Mouse (Mus musculus): ENCODE results near the gene Col4a5. TPM values are rescaled to one million over a fixed set of nuclear protein-coding genes. Genes with fewer than 3 reads are reported as not detected.

Gene Col4a5
- total and polyA plus RNA-seq, 3 experiments, result not detected

- no peaks in the 10 kb centered on the region for H3K79me2 ChIP-seq (replicated peaks; ENCODE audit: control insufficient read depth, extremely low read depth, insufficient read depth, poor library complexity, severe bottlenecking)
- dilution Hi-C loops (cut with MboI; ENCODE audit: extremely low pct_ligation_motif_present, extremely low pct_unique_long_range_greater_than_20kb, low sequenced_read_pairs), result no loop called here
- H3K4me1 ChIP-seq (ENCODE audit: control insufficient read depth in 1 of 2, insufficient read depth in 2 of 2), result no peaks in the 10 kb centered on the region
- no peak overlapping the region for H3K4me2 ChIP-seq (ENCODE audit: insufficient read depth, low read depth, poor library complexity, severe bottlenecking)
- in situ Hi-C loops (cut with MboI; ENCODE audit: low pct_ligation_motif_present, low pct_unique_long_range_greater_than_20kb, low sequenced_read_pairs), result no loop called here
- TF ChIP-seq MYC (IDR thresholded peaks at IDR 0.05; ENCODE audit: low read depth, low read length) (no peak), UBTF (IDR thresholded peaks at IDR 0.05; ENCODE audit: low read depth, low read length) (no peak), IRF4 (IDR thresholded peaks at IDR 0.05; ENCODE audit: low read depth, low read length) (no peak), TCF12 (IDR thresholded peaks at IDR 0.05; ENCODE audit: low read depth, low read length) (no peak), ELF1 (IDR thresholded peaks at IDR 0.05; ENCODE audit: low read depth, low read length) (no peak), TBP (conservative IDR thresholded peaks at IDR 0.05; ENCODE audit: low read depth, low read length) (no peak), MAFK (IDR thresholded peaks at IDR 0.05; ENCODE audit: insufficient replicate concordance, low read length) (no peak), MAX (IDR thresholded peaks at IDR 0.05; ENCODE audit: low read length) (no peak), HCFC1 (IDR thresholded peaks at IDR 0.05; ENCODE audit: low read depth, low read length) (no peak)
- H3K27me3 ChIP-seq (replicated peaks), result no peaks in the 10 kb centered on the region
- no peak overlapping the region for H3K4me3 ChIP-seq (replicated peaks in 1 of 3; ENCODE audit: low read depth in 2 of 3, low read length in 2 of 3, poor library complexity in 1 of 3)
- H3K36me3 ChIP-seq (replicated peaks in 1 of 2; ENCODE audit: control insufficient read depth in 1 of 2, insufficient read depth in 1 of 2, low read length in 1 of 2), result no peaks in the 10 kb centered on the region
- H3K9ac ChIP-seq (ENCODE audit: insufficient read depth, low read depth), result no peak overlapping the region
- no peaks in the 10 kb centered on the region for H3K9me3 ChIP-seq (replicated peaks; ENCODE audit: low read length)
- no peak overlapping the region for H3K27ac ChIP-seq (ENCODE audit: insufficient read depth, low read depth)
- no peak for DNase-seq (ENCODE audit: extremely low read depth)
Observed at GRCm38 (mm10) chrX:141533447-141533846, 58.3 kb downstream of the Col4a5 start.

DNA sequence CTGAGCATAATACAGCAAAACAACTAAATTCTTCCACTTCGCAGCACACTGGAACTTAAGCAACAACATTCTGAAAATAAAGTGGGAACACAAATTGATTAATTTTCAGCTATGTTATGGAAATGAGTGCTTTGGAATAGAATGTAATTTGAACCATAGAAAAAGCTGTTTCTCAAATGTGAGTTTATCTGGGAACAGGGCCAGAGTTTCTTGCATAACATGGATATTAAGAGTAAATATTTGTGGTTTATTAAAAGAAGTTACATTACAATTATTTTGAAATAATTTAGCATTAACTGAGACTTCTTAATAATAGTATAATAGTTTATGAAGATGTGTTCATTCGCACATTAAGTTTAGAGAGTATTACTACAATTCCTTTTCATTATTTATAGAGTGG lies 72.3 kb downstream of the Col4a5 start:
- Histone ChIP-seq H3K4me1 (ENCODE audit: control insufficient read depth in 1 of 2, insufficient read depth in 2 of 2) (no peaks in the 10 kb centered on the region), H3K4me3 (replicated peaks in 1 of 3; ENCODE audit: low read depth in 2 of 3, low read length in 2 of 3, poor library complexity in 1 of 3) (no peak overlapping the region), H3K9me3 (replicated peaks; ENCODE audit: low read length) (no peaks in the 10 kb centered on the region), H3K36me3 (replicated peaks in 1 of 2; ENCODE audit: control insufficient read depth in 1 of 2, insufficient read depth in 1 of 2, low read length in 1 of 2) (no peaks in the 10 kb centered on the region), H3K79me2 (replicated peaks; ENCODE audit: control insufficient read depth, extremely low read depth, insufficient read depth, poor library complexity, severe bottlenecking) (no peaks in the 10 kb centered on the region), H3K27ac (ENCODE audit: insufficient read depth, low read depth) (no peak overlapping the region), H3K27me3 (replicated peaks) (no peaks in the 10 kb centered on the region), H3K9ac (ENCODE audit: insufficient read depth, low read depth) (no peak overlapping the region), H3K4me2 (ENCODE audit: insufficient read depth, low read depth, poor library complexity, severe bottlenecking) (no peak overlapping the region)
- in situ Hi-C loops (cut with MboI; ENCODE audit: low pct_ligation_motif_present, low pct_unique_long_range_greater_than_20kb, low sequenced_read_pairs) (no loop called here), dilution Hi-C loops (cut with MboI; ENCODE audit: extremely low pct_ligation_motif_present, extremely low pct_unique_long_range_greater_than_20kb, low sequenced_read_pairs) (no loop called here)
- DNase-seq (ENCODE audit: extremely low read depth), result no peak
- TF ChIP-seq ETS1 (conservative IDR thresholded peaks at IDR 0.05; ENCODE audit: low read depth, low read length) (no peak), SIN3A (IDR thresholded peaks at IDR 0.05; ENCODE audit: low read length) (no peak), BHLHE40 (IDR thresholded peaks at IDR 0.05; ENCODE audit: low read depth, low read length) (no peak), HCFC1 (IDR thresholded peaks at IDR 0.05; ENCODE audit: low read depth, low read length) (no peak), MYC (IDR thresholded peaks at IDR 0.05; ENCODE audit: low read depth, low read length) (no peak), MXI1 (IDR thresholded peaks at IDR 0.05; ENCODE audit: low read depth, low read length) (no peak), UBTF (IDR thresholded peaks at IDR 0.05; ENCODE audit: low read depth, low read length) (no peak), ZC3H11A (IDR thresholded peaks at IDR 0.05; ENCODE audit: low read depth, low read length) (no peak), IRF4 (IDR thresholded peaks at IDR 0.05; ENCODE audit: low read depth, low read length) (no peak), E2F4 (IDR thresholded peaks at IDR 0.05; ENCODE audit: insufficient replicate concordance, low read depth, low read length) (no peak), ZKSCAN1 (IDR thresholded peaks at IDR 0.05; ENCODE audit: borderline replicate concordance, low read depth, low read length) (no peak), PAX5 (IDR thresholded peaks at IDR 0.05; ENCODE audit: low read length) (no peak), TCF12 (IDR thresholded peaks at IDR 0.05; ENCODE audit: low read depth, low read length) (no peak), ZMIZ1 (IDR thresholded peaks at IDR 0.05; ENCODE audit: low read depth, low read length) (no peak), RAD21 (IDR thresholded peaks at IDR 0.05; ENCODE audit: low read depth, low read length) (no peak), JUND (conservative IDR thresholded peaks at IDR 0.05; ENCODE audit: low read depth, low read length) (no peak), TBP (conservative IDR thresholded peaks at IDR 0.05; ENCODE audit: low read depth, low read length) (no peak)

All from CH12.LX (cell line).